Mouse (Mus musculus): ENCODE measurements around the gene Tpst1.

- TF ChIP-seq POLR2A (IDR thresholded peaks at IDR 0.05; ENCODE audit: low read depth, low read length) = no peak
- TF ChIP-seq CTCF (IDR thresholded peaks at IDR 0.05; ENCODE audit: extremely low read depth, insufficient read depth, insufficient read length, insufficient replicate concordance) = no peak
Observed at GRCm38 (mm10) chr5:130109348-130109747, 36.2 kb downstream of the Tpst1 start.

Data from spleen, adult 2 months (tissue).